ENCODE assay signal across 7 mouse cellular contexts in the genomic region with DNA sequence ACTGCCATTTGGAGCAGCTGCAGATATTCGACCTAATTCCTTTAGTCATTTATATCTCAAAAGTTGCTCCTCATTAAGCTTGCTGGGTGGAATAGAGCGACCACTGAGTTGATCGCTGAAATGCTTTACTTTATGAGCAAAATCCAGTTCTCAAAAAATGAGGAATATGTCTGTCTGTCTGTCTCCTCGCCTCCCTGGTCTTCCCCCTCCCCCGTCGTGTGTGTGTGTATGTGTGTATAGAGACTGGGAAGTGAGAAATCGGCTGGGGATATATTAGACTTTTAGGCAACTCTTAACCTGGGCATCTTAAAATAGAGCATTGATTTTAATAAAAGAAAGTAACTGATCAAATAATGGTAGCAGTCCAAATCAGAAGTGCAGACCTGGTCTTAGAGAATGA. TPM values are rescaled to one million over a fixed set of nuclear protein-coding genes. Genes with fewer than 3 reads are reported as not detected.
DNase-seq lines count a peak whose midpoint lies in the region; ATAC-seq and TF ChIP-seq lines count a peak whose summit lies in the region.

No protein-coding gene starts in this region.

- peak overlapping the region; percentile 48 for H3K4me3 ChIP-seq in lung, postnatal 0 days (ENCODE audit: low read depth, low read length)
- H3K4me3 ChIP-seq in forebrain, embryonic 11.5 days (ENCODE audit: low read depth, low read length): peak overlapping the region; percentile 46
- peak overlapping the region; percentile 64 for H3K4me3 ChIP-seq in limb, embryonic 12.5 days (replicated peaks)
- H3K4me3 ChIP-seq in stomach, embryonic 14.5 days (ENCODE audit: low read depth, low read length): peak overlapping the region; percentile 63

- H3K4me2 ChIP-seq in lung, postnatal 0 days (replicated peaks; ENCODE audit: low read depth, low read length): peak overlapping the region; percentile 64
- peak overlapping the region; percentile 77 for H3K4me2 ChIP-seq in forebrain, embryonic 11.5 days (ENCODE audit: low read depth, low read length, severe bottlenecking)
- H3K4me2 ChIP-seq in limb, embryonic 12.5 days: peak overlapping the region; percentile 82
- peak overlapping the region; percentile 64 for H3K4me2 ChIP-seq in stomach, embryonic 14.5 days (replicated peaks; ENCODE audit: low read depth, low read length)

- WGBS in lung, postnatal 0 days: 17% methylated on average over 7 of the region's 7 CpGs
- 17% methylated on average over 7 of the region's 7 CpGs for WGBS in forebrain, embryonic 11.5 days
- 16% methylated on average over 7 of the region's 7 CpGs for WGBS in limb, embryonic 12.5 days
- WGBS in stomach, embryonic 14.5 days: 18% methylated on average over 7 of the region's 7 CpGs

- peaks cover 6% of the 10 kb centered on the region; the same call in 1 of the 2 replicates for H3K4me1 ChIP-seq in lung, postnatal 0 days (ENCODE audit: insufficient read depth, low read depth, low read length)
- H3K4me1 ChIP-seq in forebrain, embryonic 11.5 days (replicated peaks; ENCODE audit: control insufficient read depth, insufficient read depth, low read length): peaks cover 2% of the 10 kb centered on the region; the same call in 1 of the 2 replicates
- H3K4me1 ChIP-seq in limb, embryonic 12.5 days (replicated peaks): peaks cover 11% of the 10 kb centered on the region
- H3K4me1 ChIP-seq in stomach, embryonic 14.5 days (ENCODE audit: control insufficient read depth, insufficient read depth, low read length): no peaks in the 10 kb centered on the region; the same call in 1 of the 2 replicates

- peak overlapping the region; percentile 37 for H3K9ac ChIP-seq in lung, postnatal 0 days (replicated peaks; ENCODE audit: low read depth)
- peak overlapping the region; percentile 58 for H3K9ac ChIP-seq in forebrain, embryonic 11.5 days (ENCODE audit: low read length)
- peak overlapping the region; percentile 72 for H3K9ac ChIP-seq in limb, embryonic 12.5 days (replicated peaks)
- peak overlapping the region; percentile 67 for H3K9ac ChIP-seq in stomach, embryonic 14.5 days (replicated peaks; ENCODE audit: low read depth, low read length)

- ATAC-seq in lung, postnatal 0 days: no peak
- no peak for ATAC-seq in forebrain, embryonic 11.5 days (replicated peaks; ENCODE audit: low FRiP score)
- no peak for ATAC-seq in limb, embryonic 12.5 days (ENCODE audit: insufficient number of reproducible peaks, insufficient read depth, low FRiP score, low TSS enrichment, low read depth)
- no peak for ATAC-seq in stomach, embryonic 14.5 days (ENCODE audit: insufficient number of reproducible peaks, insufficient read depth, low FRiP score, low read depth)

- DNase-seq in lung, postnatal 0 days (ENCODE audit: low spot score): no peak
- no peak for DNase-seq in lung, postnatal 36 days
- DNase-seq in forebrain, embryonic 11.5 days (ENCODE audit: low spot score): no peak
- no peak for DNase-seq in urinary bladder, postnatal 36 days (ENCODE audit: low spot score in 2 of 2)
- no peak for DNase-seq in left cerebral cortex, postnatal 4 days

- intact Hi-C loops in left cerebral cortex, postnatal 4 days (cut with DNase I): no loop called here

- H3K9me3 ChIP-seq in lung, postnatal 0 days (ENCODE audit: low read length): no peaks in the 10 kb centered on the region
- no peaks in the 10 kb centered on the region for H3K9me3 ChIP-seq in forebrain, embryonic 11.5 days (ENCODE audit: control insufficient read depth, low read length)
- no peaks in the 10 kb centered on the region for H3K9me3 ChIP-seq in limb, embryonic 12.5 days
- no peaks in the 10 kb centered on the region for H3K9me3 ChIP-seq in stomach, embryonic 14.5 days (ENCODE audit: control insufficient read depth, low read depth, low read length)

- peak overlapping the region; percentile 58; the same call in 1 of the 2 replicates for H3K27ac ChIP-seq in lung, postnatal 0 days (ENCODE audit: low read length)
- H3K27ac ChIP-seq in forebrain, embryonic 11.5 days (ENCODE audit: low read depth, low read length): no peak overlapping the region
- peak overlapping the region; percentile 81 for H3K27ac ChIP-seq in limb, embryonic 12.5 days
- H3K27ac ChIP-seq in stomach, embryonic 14.5 days (ENCODE audit: low read length): peak overlapping the region; percentile 75; the same call in 1 of the 2 replicates

- H3K36me3 ChIP-seq in lung, postnatal 0 days (ENCODE audit: insufficient read depth, low read length): peaks cover 22% of the 10 kb centered on the region
- peaks cover 7% of the 10 kb centered on the region; the same call in 1 of the 2 replicates for H3K36me3 ChIP-seq in forebrain, embryonic 11.5 days (ENCODE audit: control insufficient read depth, insufficient read depth, low read length)
- peaks cover 62% of the 10 kb centered on the region for H3K36me3 ChIP-seq in limb, embryonic 12.5 days
- peaks cover 31% of the 10 kb centered on the region for H3K36me3 ChIP-seq in stomach, embryonic 14.5 days (ENCODE audit: control insufficient read depth, insufficient read depth, low read length)

- H3K27me3 ChIP-seq in lung, postnatal 0 days (replicated peaks; ENCODE audit: insufficient read depth, low read length): no peaks in the 10 kb centered on the region
- no peaks in the 10 kb centered on the region for H3K27me3 ChIP-seq in forebrain, embryonic 11.5 days (ENCODE audit: control insufficient read depth, insufficient read depth, low read length)
- H3K27me3 ChIP-seq in limb, embryonic 12.5 days: no peaks in the 10 kb centered on the region
- H3K27me3 ChIP-seq in stomach, embryonic 14.5 days (ENCODE audit: control insufficient read depth, insufficient read depth, low read length): no peaks in the 10 kb centered on the region

- TF ChIP-seq EP300 in lung, postnatal 0 days (IDR thresholded peaks at IDR 0.05): no peak

- TF ChIP-seq CTCF in lung, postnatal 0 days (IDR thresholded peaks at IDR 0.05): no peak

RNA-seq across cellular contexts. Expression of a gene that starts 0.7 kb away (rescaled TPM):
- 100 and 104 TPM in 2 replicates for polyA plus RNA-seq in lung, postnatal 0 days (2015; fragmentation: Nextera tagmentation; extraction: Ambion mirVana)
- polyA plus RNA-seq in forebrain, embryonic 11.5 days (2014; fragmentation: Nextera tagmentation; extraction: Ambion mirVana): 126 and 135 TPM in 2 replicates
- polyA plus RNA-seq in limb, embryonic 12.5 days (2016; fragmentation: Nextera tagmentation; extraction: Ambion mirVana): 170 and 177 TPM in 2 replicates
- 118 and 119 TPM in 2 replicates for polyA plus RNA-seq in stomach, embryonic 14.5 days (2014; fragmentation: Nextera tagmentation; extraction: Ambion mirVana)
- total RNA-seq in left cerebral cortex, postnatal 4 days (2021): 10 to 100 TPM; 67.4 to 72.0 TPM

RNA-seq across cellular contexts. Expression of a gene that starts 9.3 kb away (rescaled TPM):
- polyA plus RNA-seq in lung, postnatal 0 days (2015; fragmentation: Nextera tagmentation; extraction: Ambion mirVana): 4.1 and 4.4 TPM in 2 replicates
- polyA plus RNA-seq in forebrain, embryonic 11.5 days (2014; fragmentation: Nextera tagmentation; extraction: Ambion mirVana): 14.6 and 15.8 TPM in 2 replicates
- 17.6 and 18.3 TPM in 2 replicates for polyA plus RNA-seq in limb, embryonic 12.5 days (2016; fragmentation: Nextera tagmentation; extraction: Ambion mirVana)
- polyA plus RNA-seq in stomach, embryonic 14.5 days (2014; fragmentation: Nextera tagmentation; extraction: Ambion mirVana): 15.8 and 18.6 TPM in 2 replicates
- total RNA-seq in left cerebral cortex, postnatal 4 days (2021): 10 to 100 TPM; 11.7 to 13.0 TPM

RNA-seq across cellular contexts. Expression of a gene that starts 27.5 kb away (rescaled TPM):
- 0.19 and 0.44 TPM in 2 replicates for polyA plus RNA-seq in lung, postnatal 0 days (2015; fragmentation: Nextera tagmentation; extraction: Ambion mirVana)
- polyA plus RNA-seq in forebrain, embryonic 11.5 days (2014; fragmentation: Nextera tagmentation; extraction: Ambion mirVana): 0.21 and 0.36 TPM in 2 replicates
- 0.18 and 0.20 TPM in 2 replicates for polyA plus RNA-seq in limb, embryonic 12.5 days (2016; fragmentation: Nextera tagmentation; extraction: Ambion mirVana)
- 1.2 and 2.1 TPM in 2 replicates for polyA plus RNA-seq in stomach, embryonic 14.5 days (2014; fragmentation: Nextera tagmentation; extraction: Ambion mirVana)
- 1 to 10 TPM; 1.3 TPM for total RNA-seq in left cerebral cortex, postnatal 4 days (2021)

RNA-seq across cellular contexts. Expression of a gene that starts 31.3 kb away (rescaled TPM):
- polyA plus RNA-seq in lung, postnatal 0 days (2015; fragmentation: Nextera tagmentation; extraction: Ambion mirVana): 8.6 and 9.9 TPM in 2 replicates
- 9.0 and 10.2 TPM in 2 replicates for polyA plus RNA-seq in forebrain, embryonic 11.5 days (2014; fragmentation: Nextera tagmentation; extraction: Ambion mirVana)
- 18.5 and 24.7 TPM in 2 replicates for polyA plus RNA-seq in limb, embryonic 12.5 days (2016; fragmentation: Nextera tagmentation; extraction: Ambion mirVana)
- polyA plus RNA-seq in stomach, embryonic 14.5 days (2014; fragmentation: Nextera tagmentation; extraction: Ambion mirVana): 15.1 and 15.7 TPM in 2 replicates
- 10 to 100 TPM; 51.8 to 56.1 TPM for total RNA-seq in left cerebral cortex, postnatal 4 days (2021)

RNA-seq across cellular contexts. Expression of a gene that starts 43.7 kb away (rescaled TPM):
- polyA plus RNA-seq in lung, postnatal 0 days (2015; fragmentation: Nextera tagmentation; extraction: Ambion mirVana): 0.29 and 0.35 TPM in 2 replicates
- 2.5 TPM in 2 replicates for polyA plus RNA-seq in forebrain, embryonic 11.5 days (2014; fragmentation: Nextera tagmentation; extraction: Ambion mirVana)
- polyA plus RNA-seq in limb, embryonic 12.5 days (2016; fragmentation: Nextera tagmentation; extraction: Ambion mirVana): 5.0 and 5.8 TPM in 2 replicates
- 4.4 and 6.0 TPM in 2 replicates for polyA plus RNA-seq in stomach, embryonic 14.5 days (2014; fragmentation: Nextera tagmentation; extraction: Ambion mirVana)
- total RNA-seq in left cerebral cortex, postnatal 4 days (2021): 10 to 100 TPM; 89.1 to 97.3 TPM
